Mouse (Mus musculus): ENCODE results near the gene Nbr1.
A peak's percentile ranks its signal among the peaks of the same experiment; 100 is the strongest.
"Not testable (repeated sequence)": the region's sequence is repeated elsewhere in the genome, so short reads cannot be mapped to it uniquely, and the experiment has no call there.

Gene Nbr1

GRCm38 (mm10) chr11:101583205-101583604 lies 31.3 kb downstream of the Nbr1 start:
- no peak for DNase-seq

- not testable (repeated sequence) for DNase-seq
Measured at GRCm38 (mm10) chr11:101585031-101585430, 33.1 kb downstream of the Nbr1 start.

GRCm38 (mm10) chr11:101585805-101586204 lies 33.9 kb downstream of the Nbr1 start:
- no peak for DNase-seq

- DNase-seq: no peak
Measured at GRCm38 (mm10) chr11:101587676-101588075, 35.7 kb downstream of the Nbr1 start.

- no peak for DNase-seq
Measured at GRCm38 (mm10) chr11:101588868-101589267, 36.9 kb downstream of the Nbr1 start.

GRCm38 (mm10) chr11:101589444-101589843 lies 37.5 kb downstream of the Nbr1 start:
- peak; percentile 69 to 74 for DNase-seq

- no peak for DNase-seq
Measured at GRCm38 (mm10) chr11:101589989-101590624, 38.2 kb downstream of the Nbr1 start.

- DNase-seq: no peak
Measured at GRCm38 (mm10) chr11:101599156-101599555, 47.2 kb downstream of the Nbr1 start, which contains the start of gene Gm11634. Gene Gm11634, minus strand, starts transcription at chr11:101599256.

- DNase-seq: no peak
Measured at GRCm38 (mm10) chr11:101602491-101602890, 50.5 kb downstream of the Nbr1 start.

- no peak for DNase-seq
Measured at GRCm38 (mm10) chr11:101604116-101604515, 52.2 kb downstream of the Nbr1 start.

- DNase-seq: peak; percentile 80 to 85
Measured at GRCm38 (mm10) chr11:101604531-101605453, 52.8 kb downstream of the Nbr1 start.

GRCm38 (mm10) chr11:101607134-101607533 lies 55.2 kb downstream of the Nbr1 start:
- DNase-seq: not testable (repeated sequence)

GRCm38 (mm10) chr11:101610445-101610844 lies 58.5 kb downstream of the Nbr1 start:
- no peak for DNase-seq

- DNase-seq: no peak
Measured at GRCm38 (mm10) chr11:101613596-101613995, 61.6 kb downstream of the Nbr1 start.

- DNase-seq: no peak
Measured at GRCm38 (mm10) chr11:101614116-101614515, 62.2 kb downstream of the Nbr1 start.

GRCm38 (mm10) chr11:101615380-101615779 lies 63.4 kb downstream of the Nbr1 start:
- DNase-seq: no peak

GRCm38 (mm10) chr11:101616104-101616503 lies 64.2 kb downstream of the Nbr1 start:
- DNase-seq: no peak

GRCm38 (mm10) chr11:101616948-101617767 lies 65.2 kb downstream of the Nbr1 start:
- peak; percentile 63 to 67 for DNase-seq

GRCm38 (mm10) chr11:101617849-101618248 lies 65.9 kb downstream of the Nbr1 start:
- peak in 1 of 2 experiments; percentile 53 for DNase-seq

GRCm38 (mm10) chr11:101618596-101618995 lies 66.6 kb downstream of the Nbr1 start:
- DNase-seq: no peak

- DNase-seq: not testable (repeated sequence)
Measured at GRCm38 (mm10) chr11:101620022-101620655, 68.2 kb downstream of the Nbr1 start.

- DNase-seq: no peak
Measured at GRCm38 (mm10) chr11:101626649-101626994, 74.7 kb downstream of the Nbr1 start.
